Mouse (Mus musculus): ENCODE data around the gene Pold2.

DNA sequence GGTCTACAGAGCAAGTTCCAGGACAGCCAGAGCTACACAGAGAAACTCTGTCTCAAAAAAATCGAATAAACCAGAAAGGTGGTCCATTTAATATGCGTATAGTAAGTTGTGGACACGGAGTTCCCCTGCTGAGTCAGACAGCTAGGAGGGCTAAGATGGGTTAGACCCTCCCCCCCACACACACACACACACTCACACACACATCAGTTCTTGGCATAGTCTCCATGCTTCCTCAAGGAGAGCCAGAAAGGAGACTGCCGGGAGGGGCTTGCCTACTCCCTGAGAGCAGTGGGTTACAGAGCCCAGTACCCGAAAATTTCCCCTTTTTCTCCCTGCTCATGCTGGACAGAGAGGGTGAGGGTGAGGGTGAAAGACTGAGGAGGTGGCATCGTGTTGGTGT lies 17.5 kb downstream of the Pold2 start:
- TF ChIP-seq FLI1 (IDR thresholded peaks at IDR 0.05; ENCODE audit: low read length) (no peak), GATA1 (IDR thresholded peaks at IDR 0.05; ENCODE audit: borderline replicate concordance, low read length) (no peak)
